Mouse (Mus musculus) megakaryocyte, embryonic 14.5 days (primary cell): ENCODE data around the gene Hoxc11. TPM values are rescaled to one million over a fixed set of nuclear protein-coding genes. Genes with fewer than 3 reads are reported as not detected.

ENCODE experiments used
- H3K27me3 ChIP-seq: replicated peaks from 2 replicates; pipeline ENCODE3; 2012; ENCODE audit warnings: inconsistent platforms
- H3K36me3 ChIP-seq: replicated peaks from 2 replicates; pipeline ENCODE3; 2012; ENCODE audit warnings: low read length, inconsistent platforms, mixed read lengths
- H3K4me1 ChIP-seq: 2 replicates; pipeline ENCODE4 v1.6.1; 2012; ENCODE audit warnings: inconsistent platforms
- H3K4me3 ChIP-seq: replicated peaks from 2 replicates; pipeline ENCODE3; 2012; ENCODE audit warnings: moderate library complexity, mild to moderate bottlenecking, inconsistent platforms
- H3K9me3 ChIP-seq: 2 replicates; pipeline ENCODE4 v1.6.1; 2012; ENCODE audit warnings: inconsistent platforms
- FLI1 ChIP-seq: IDR thresholded peaks from 2 replicates; pipeline ENCODE4 v1.6.1; 2012; ENCODE audit warnings: low read length, inconsistent platforms, mixed read lengths
- GATA1 ChIP-seq: IDR thresholded peaks from 3 replicates; pipeline ENCODE4 v1.6.1; 2012; ENCODE audit warnings: mixed read lengths, low read length, inconsistent platforms, borderline replicate concordance
- polyA plus RNA-seq: library from polyadenylated mRNA; stranded (reverse); fragments of >175 nt; gene quantifications from 2 replicates; pipeline ENCODE4 v1.2.3, GENCODE M21; 2012; ENCODE audit warnings: low replicate concordance; ENCODE audit not compliant: insufficient read depth

Hoxc11 gene
- polyA plus RNA-seq, 1 experiment = not detected

DNA sequence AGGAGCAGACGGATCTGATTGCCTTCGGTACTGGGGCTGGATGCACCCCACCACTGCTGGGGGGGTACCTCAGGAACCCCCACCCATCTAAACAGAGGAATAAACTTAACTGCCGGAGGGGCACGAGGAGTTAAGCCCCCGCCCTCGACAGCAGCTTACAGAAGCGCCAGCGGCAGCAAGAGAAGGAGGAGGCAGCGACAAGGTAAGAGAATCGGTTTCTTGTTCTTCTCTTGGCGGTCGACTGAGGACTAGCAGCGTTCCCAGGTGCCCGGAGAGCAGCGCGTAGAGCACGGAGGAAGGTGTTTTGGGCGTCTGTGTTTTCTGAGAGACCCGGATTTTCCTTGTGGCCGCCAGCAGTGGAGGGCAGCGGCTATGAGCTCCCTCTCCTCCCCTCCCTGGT, 18.0 kb downstream of the Hoxc11 start:
- TF ChIP-seq FLI1 = no peak
- no peaks in the 10 kb centered on the region; the same call in 1 of the 2 replicates for H3K9me3 ChIP-seq
- no peaks in the 10 kb centered on the region for H3K36me3 ChIP-seq
- peaks cover 94% of the 10 kb centered on the region for H3K27me3 ChIP-seq
- peaks cover 41% of the 10 kb centered on the region for H3K4me1 ChIP-seq
- no peak overlapping the region for H3K4me3 ChIP-seq

DNA sequence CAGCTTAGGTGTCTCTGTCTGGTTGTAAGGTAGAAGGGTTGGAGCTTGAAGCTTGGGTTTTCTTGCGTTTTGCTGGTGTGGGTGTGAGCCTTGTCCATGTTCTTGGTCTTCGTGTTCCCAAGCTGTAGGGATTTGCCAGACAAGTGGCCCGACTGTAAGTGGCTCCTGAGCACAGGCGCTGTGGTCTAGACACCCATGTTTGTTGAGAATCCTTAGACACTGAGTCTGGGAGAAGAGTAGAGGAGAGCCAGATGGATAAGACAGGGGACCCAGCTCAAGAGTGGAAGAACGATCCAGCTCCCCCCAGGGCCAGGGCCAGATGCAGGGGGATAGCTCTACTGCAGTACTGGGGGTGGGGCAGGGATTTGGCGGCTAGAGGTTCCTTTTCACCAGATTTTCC, 18.5 kb downstream of the Hoxc11 start:
- H3K4me1 ChIP-seq = peaks cover 41% of the 10 kb centered on the region
- H3K36me3 ChIP-seq = no peaks in the 10 kb centered on the region
- no peak overlapping the region for H3K4me3 ChIP-seq
- TF ChIP-seq FLI1 (no peak), GATA1 (no peak)
- H3K27me3 ChIP-seq = peaks cover 94% of the 10 kb centered on the region
- H3K9me3 ChIP-seq = no peaks in the 10 kb centered on the region; the same call in 1 of the 2 replicates

GRCm38 (mm10) chr15:102975034-102975433, 20.8 kb downstream of the Hoxc11 start:
- Histone ChIP-seq H3K9me3 (no peaks in the 10 kb centered on the region), H3K27me3 (peaks cover 96% of the 10 kb centered on the region), H3K4me1 (peaks cover 48% of the 10 kb centered on the region), H3K36me3 (no peaks in the 10 kb centered on the region), H3K4me3 (no peak overlapping the region)
- TF ChIP-seq GATA1 = no peak

- peaks cover 96% of the 10 kb centered on the region for H3K27me3 ChIP-seq
- peak overlapping the region; percentile 70 for H3K4me3 ChIP-seq
- peaks cover 44% of the 10 kb centered on the region for H3K4me1 ChIP-seq
- TF ChIP-seq FLI1 (no peak), GATA1 (no peak)
- H3K36me3 ChIP-seq = no peaks in the 10 kb centered on the region
- no peaks in the 10 kb centered on the region for H3K9me3 ChIP-seq
Observed at GRCm38 (mm10) chr15:102975688-102976111, 21.5 kb downstream of the Hoxc11 start.

DNA sequence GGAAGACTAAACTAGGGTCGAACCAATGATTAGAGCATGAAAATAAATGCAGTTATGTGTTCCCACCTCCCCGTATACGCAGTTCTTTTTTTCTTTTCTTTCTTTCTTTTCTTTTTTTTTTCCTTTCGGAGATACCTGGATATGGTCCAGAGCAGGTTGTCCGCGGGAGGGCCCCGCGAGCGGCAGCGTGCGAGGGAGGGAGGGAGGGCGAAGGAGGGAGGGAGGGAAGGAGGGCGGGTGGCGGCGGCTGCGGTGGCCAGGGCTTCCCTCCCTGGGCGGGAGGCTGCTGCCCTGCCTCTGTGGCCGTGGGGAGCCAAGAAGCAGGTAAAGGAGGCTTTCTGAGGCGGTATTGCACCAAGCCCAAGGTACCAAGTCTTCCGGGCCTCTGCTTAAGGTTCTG, 21.9 kb downstream of the Hoxc11 start, which contains the start of gene Hoxc9:
Gene Hoxc9, plus strand, starts transcription at position 269 of the 400 bp plus-strand sequence.
- Histone ChIP-seq H3K4me1 (peaks cover 39% of the 10 kb centered on the region), H3K4me3 (peak within 1 kb of the TSS; percentile 86), H3K9me3 (no peaks in the 10 kb centered on the region), H3K27me3 (peaks cover 96% of the 10 kb centered on the region), H3K36me3 (no peaks in the 10 kb centered on the region)
- TF ChIP-seq FLI1 (no peak), GATA1 (no peak)

GRCm38 (mm10) chr15:102976631-102977422, 22.6 kb downstream of the Hoxc11 start:
- peaks cover 97% of the 10 kb centered on the region for H3K27me3 ChIP-seq
- H3K9me3 ChIP-seq = no peaks in the 10 kb centered on the region
- peak overlapping the region; percentile 86 for H3K4me3 ChIP-seq
- H3K4me1 ChIP-seq = peaks cover 43% of the 10 kb centered on the region
- TF ChIP-seq FLI1 (no peak), GATA1 (no peak)
- no peaks in the 10 kb centered on the region for H3K36me3 ChIP-seq

GRCm38 (mm10) chr15:102977423-102977974, 23.3 kb downstream of the Hoxc11 start:
- Histone ChIP-seq H3K9me3 (no peaks in the 10 kb centered on the region), H3K4me1 (peaks cover 41% of the 10 kb centered on the region), H3K27me3 (peaks cover 97% of the 10 kb centered on the region), H3K4me3 (peak overlapping the region; percentile 86), H3K36me3 (no peaks in the 10 kb centered on the region)
- no peak for TF ChIP-seq FLI1
- TF ChIP-seq GATA1 = no peak

DNA sequence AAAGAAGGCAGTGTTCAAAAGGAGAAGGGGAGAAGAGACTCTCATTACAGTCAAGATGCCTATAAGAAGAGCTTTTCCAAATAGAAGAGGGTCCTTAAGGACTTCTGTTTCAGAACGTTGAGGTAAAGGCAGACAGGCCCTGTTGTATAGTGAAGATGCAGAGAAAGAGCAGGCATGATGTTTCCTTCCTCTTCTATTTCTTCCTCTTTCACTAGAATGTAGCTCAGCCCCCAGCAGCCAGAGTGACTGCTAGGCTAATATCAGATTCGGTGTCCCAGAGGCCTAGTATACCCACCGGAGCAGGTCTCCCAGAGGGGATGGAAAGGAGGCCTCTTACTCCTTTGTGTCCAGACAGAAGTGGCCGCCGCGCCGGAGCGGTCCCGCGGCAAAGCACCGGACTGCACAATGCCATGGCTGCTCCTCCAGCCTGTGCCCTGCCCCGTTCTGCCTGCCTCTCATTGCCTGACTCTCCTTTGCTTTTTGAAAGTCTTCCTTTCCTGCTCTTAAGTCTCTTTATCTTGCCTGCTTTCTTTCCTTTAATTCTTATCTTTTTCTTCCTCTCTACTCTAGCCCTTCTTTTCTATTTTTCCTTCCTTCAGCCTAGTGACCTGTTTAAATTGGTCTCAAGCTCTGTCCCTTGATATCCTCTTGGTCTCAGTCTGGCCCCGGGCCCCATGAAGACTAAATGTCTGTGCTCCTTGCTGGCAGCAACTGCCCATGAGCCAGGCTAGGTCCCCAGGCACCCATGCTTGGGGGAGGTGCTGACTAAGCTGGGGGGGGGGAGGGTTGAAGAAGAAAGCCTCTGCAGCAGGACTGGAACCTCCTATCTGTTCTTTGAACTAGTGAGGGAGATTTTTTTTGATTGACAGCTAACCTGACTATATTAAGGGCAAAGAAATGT, 24.6 kb downstream of the Hoxc11 start:
- H3K27me3 ChIP-seq = peaks cover 96% of the 10 kb centered on the region
- H3K4me1 ChIP-seq = peaks cover 40% of the 10 kb centered on the region
- TF ChIP-seq FLI1 (no peak), GATA1 (no peak)
- H3K9me3 ChIP-seq = no peaks in the 10 kb centered on the region
- H3K4me3 ChIP-seq = no peak overlapping the region
- no peaks in the 10 kb centered on the region for H3K36me3 ChIP-seq

- TF ChIP-seq GATA1 (no peak), FLI1 (no peak)
- H3K4me1 ChIP-seq = peaks cover 40% of the 10 kb centered on the region
- H3K27me3 ChIP-seq = peaks cover 98% of the 10 kb centered on the region
Observed at GRCm38 (mm10) chr15:102979936-102980335, 25.7 kb downstream of the Hoxc11 start.

More at GRCm38 (mm10) chr15:102979936-102980335, 25.7 kb downstream of the Hoxc11 start:
- Histone ChIP-seq H3K9me3 (no peaks in the 10 kb centered on the region), H3K36me3 (no peaks in the 10 kb centered on the region), H3K4me3 (no peak overlapping the region)
